Mouse (Mus musculus) C2C12 (cell line): ENCODE measurements around the gene Muc5ac.

Source experiments
- CEBPB ChIP-seq: IDR thresholded peaks from one replicate; pipeline ENCODE4 v1.6.1; 2011; ENCODE audit warnings: low read depth, mild to moderate bottlenecking, control low read depth, moderate library complexity
- CTCF ChIP-seq: IDR thresholded peaks from one replicate; pipeline ENCODE4 v1.5.1; 2011; ENCODE audit not compliant: control insufficient read depth, insufficient read depth, insufficient read length
- MAX ChIP-seq: IDR thresholded peaks from one replicate; pipeline ENCODE4 v1.6.1; 2011; ENCODE audit warnings: mild to moderate bottlenecking, control low read depth
- USF1 ChIP-seq: IDR thresholded peaks from one replicate; pipeline ENCODE4 v1.6.1; 2011; ENCODE audit warnings: low read depth, mild to moderate bottlenecking, control low read depth, moderate library complexity

- no peak for TF ChIP-seq USF1
- TF ChIP-seq CTCF = no peak
- no peak for TF ChIP-seq MAX
- no peak for TF ChIP-seq CEBPB
Observed at GRCm38 (mm10) chr7:141794251-141794650, 5.5 kb downstream of the Muc5ac start.
